Mouse (Mus musculus) layer of hippocampus, adult 8-10 months (tissue): ENCODE results near the gene Wsb1. TPM values are rescaled to one million over a fixed set of nuclear protein-coding genes. Genes with fewer than 3 reads are reported as not detected.
A peak's percentile ranks its signal among the peaks of the same experiment; 100 is the strongest.
"Not testable (repeated sequence)": the region's sequence is repeated elsewhere in the genome, so short reads cannot be mapped to it uniquely, and the experiment has no call there.

Experiments used
- DNase-seq, 2 experiments: peaks; one replicate each; pipeline ENCODE4 v3.0.0; 2022; ENCODE audit warnings: low spot score in 2 of 2
- total RNA-seq, 4 experiments: library from RNA; stranded (reverse); gene quantifications; 2 replicates each; pipeline ENCODE4 v1.2.4; 2022

The Wsb1 gene
- total RNA-seq, 4 experiments from 2014 or later, result 83.5 to 104 (median 100.0) TPM

- peak; percentile 33 to 41 for DNase-seq
Measured at GRCm38 (mm10) chr11:79267171-79267570, 12.7 kb upstream of the Wsb1 start.

GRCm38 (mm10) chr11:79264376-79264775 lies 9.9 kb upstream of the Wsb1 start:
- no peak for DNase-seq

GRCm38 (mm10) chr11:79260126-79260525 lies 5.7 kb upstream of the Wsb1 start:
- not testable (repeated sequence) for DNase-seq

DNA sequence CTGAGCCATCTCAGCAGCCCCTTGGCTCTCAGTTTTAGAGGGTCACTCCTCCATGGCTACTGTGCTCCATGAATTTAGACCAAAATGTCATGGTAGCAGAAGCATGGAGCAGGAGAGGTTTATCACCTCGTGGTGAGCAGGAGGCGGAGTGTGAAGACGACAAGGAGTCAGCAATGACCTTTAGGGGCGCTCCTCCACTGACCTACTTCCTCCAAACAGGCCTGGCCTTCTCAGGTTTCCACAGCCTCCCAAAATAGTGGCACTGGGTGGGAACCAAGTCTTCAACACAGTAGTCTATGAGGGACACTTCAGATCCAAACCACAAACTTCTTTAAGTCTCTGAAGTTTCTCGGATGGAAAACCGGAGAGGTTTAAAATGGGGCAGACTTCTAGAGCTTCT lies 4.3 kb upstream of the Wsb1 start:
- no peak for DNase-seq

DNA sequence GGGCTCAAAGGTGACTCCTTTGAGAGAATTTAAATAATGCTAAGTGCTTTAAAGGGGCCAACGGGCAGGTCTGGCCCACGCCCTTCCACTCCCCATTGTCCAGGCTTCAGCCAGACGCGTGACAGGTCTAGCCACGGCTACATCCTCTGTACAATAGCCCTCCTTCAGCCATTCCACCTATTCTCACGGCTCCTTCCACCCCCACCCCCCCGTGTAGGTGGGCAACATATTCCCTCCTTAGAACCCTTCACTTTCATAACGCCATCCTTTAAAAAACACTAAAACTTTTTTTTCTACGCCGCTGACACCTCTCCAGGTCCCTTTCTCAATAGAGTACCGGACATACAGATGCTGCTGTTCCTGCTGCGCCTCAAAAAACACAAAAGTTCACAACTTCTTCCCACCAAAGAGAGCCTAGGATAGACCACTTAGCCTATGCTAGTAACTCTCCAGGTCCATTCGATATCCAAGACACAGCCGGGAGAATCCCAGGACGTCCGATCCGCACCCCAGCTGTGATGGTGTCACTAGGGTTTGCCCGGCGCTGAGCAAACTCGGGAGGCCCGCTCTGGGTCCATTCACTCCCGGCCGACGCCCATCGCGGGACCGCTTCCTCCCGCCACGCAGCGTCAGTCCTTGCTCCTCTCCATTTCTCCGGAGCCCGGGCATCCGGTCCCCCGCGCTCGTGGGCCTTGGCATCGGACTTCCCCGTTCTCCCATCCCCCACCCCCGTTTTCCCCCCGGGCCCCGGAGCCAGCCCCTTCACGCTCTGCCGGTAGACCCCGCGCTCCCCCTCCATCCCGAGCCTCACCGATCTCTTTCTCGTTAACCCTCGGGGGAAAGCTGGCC lies 705 bp downstream of the Wsb1 start:
- DNase-seq, result peak in 1 of 2 experiments; percentile 26

DNA sequence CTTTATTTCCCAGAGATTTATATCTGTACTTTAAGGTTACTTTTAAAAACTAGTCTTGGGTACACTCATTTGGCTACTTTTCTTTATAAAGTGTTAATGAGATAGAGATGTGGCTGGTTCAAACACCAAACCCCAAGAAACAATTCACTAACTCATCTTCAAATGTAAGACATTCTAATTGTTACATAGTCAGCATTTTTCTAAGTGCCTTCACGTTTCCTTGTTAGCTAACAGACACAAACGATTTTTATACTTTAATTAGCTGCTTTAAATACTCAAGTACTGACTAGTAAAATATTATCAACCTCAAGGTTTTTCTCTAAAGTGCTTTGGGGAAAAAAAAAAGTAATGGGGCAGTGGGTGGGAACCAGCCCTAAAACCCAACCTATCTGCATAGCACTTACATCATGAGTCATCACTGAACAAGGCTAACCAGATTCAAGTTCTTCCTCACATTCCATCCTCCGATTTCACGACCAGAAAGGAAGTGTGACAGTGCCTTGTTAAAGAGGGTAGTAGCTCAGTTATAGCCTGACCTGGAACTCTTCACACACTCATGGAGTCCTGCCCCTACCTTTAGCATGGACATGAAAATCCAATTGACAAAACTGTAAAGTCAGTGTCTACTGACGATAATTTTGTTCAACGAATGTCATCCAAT lies 1.5 kb downstream of the Wsb1 start:
- no peak for DNase-seq

DNA sequence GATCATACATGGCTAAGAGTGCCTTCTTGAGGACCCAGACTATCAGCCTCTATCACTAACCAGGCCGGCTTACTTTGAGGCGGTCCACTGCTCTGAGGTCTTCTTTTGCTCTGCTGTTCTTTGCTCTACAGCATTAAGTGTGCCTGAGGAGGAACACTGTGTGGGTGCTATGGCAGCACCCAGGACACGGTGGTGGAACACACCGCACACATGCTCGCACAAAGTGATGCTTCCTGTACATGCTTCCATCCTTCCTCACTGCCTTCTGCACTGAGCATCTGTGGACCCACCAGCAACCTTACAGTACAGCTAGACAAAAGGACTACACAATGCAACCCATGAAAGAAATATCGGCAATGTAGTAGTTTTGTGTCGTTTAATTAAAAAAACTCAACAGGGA lies 15.4 kb downstream of the Wsb1 start:
- DNase-seq, result no peak

- no peak for DNase-seq
Measured at GRCm38 (mm10) chr11:79238398-79238752, 16.1 kb downstream of the Wsb1 start.

GRCm38 (mm10) chr11:79237644-79238397 lies 16.6 kb downstream of the Wsb1 start:
- no peak for DNase-seq

DNA sequence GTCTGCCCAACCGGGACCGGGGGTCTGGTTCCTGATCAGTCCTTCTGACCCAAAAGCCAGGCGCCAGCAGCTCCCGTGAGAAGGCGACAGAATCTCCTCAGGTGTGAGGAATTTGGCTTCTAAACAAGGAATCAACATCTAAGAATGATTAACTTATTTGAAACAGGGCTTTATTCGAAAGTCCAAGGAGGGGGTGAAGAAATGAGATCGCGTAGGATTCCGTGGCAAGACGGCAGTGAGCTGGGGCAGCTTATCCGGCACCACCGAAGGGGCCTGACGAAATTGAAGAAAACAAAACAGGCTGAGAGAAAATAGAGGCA lies 24.3 kb downstream of the Wsb1 start:
- DNase-seq, result no peak

GRCm38 (mm10) chr11:79229561-79230250 lies 24.8 kb downstream of the Wsb1 start:
- no peak for DNase-seq

- DNase-seq, result no peak
Measured at GRCm38 (mm10) chr11:79229057-79229504, 25.4 kb downstream of the Wsb1 start.

DNA sequence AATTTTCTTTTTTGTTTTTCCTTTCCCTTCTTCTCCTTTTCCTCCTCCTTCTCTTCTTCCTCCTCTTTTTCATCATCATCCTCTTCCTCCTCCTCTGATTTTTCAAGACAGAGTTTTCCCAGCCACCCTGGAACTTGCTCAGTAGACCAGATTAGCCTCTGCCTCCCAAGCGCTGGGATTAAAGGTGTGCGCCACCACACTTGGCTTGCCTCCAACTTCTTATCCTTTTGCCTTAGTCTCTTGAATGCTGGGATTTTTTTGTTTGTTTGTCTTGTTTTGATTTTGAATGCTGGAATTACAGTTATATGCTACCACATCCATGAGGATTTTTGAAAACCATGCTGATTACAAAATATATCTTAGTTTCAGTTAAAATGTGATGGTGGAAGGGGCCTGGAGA lies 26.4 kb downstream of the Wsb1 start:
- DNase-seq, result no peak

- no peak for DNase-seq
Measured at GRCm38 (mm10) chr11:79225371-79226155, 28.9 kb downstream of the Wsb1 start.

DNA sequence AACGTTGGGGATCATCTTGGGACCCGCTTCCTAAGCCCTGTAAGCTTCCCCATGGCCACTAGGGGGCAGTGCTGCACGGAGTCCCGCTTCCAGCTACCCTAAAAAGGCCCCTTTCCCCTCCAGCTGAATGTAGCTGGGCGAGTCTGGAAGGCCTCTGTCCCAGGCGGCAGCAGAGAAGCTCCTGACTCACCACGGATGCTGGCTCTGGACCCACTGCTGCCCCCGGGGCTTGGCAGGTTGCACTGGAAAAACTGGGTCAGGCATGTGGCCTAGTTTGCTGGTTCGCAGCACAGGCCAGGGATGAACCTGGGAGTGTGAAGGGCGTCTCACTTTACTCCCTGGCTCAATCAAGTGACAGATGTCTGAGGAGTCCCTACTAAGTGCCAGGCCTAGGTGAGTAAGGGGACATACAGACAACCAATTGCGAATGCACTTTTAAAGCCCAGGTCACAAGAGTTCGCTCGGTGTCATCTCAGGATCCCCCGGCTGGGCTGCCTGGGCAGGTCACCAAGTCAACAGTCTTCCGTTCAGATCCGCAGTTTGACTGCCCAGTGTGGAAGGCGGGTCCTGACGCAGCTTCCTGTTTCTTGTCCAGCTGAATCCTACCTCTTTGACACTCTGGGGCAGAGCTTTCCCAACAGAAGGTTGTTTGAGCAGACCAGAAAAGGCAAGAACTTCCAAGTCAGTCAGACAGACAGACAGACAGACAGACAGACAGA lies 29.8 kb downstream of the Wsb1 start:
- DNase-seq, result peak; percentile 74

- DNase-seq, result no peak
Measured at GRCm38 (mm10) chr11:79223420-79223819, 31.1 kb downstream of the Wsb1 start.

- no peak for DNase-seq
Measured at GRCm38 (mm10) chr11:79222661-79223060, 31.8 kb downstream of the Wsb1 start.

GRCm38 (mm10) chr11:79221641-79222040 lies 32.8 kb downstream of the Wsb1 start:
- DNase-seq, result no peak

GRCm38 (mm10) chr11:79218936-79219626 lies 35.4 kb downstream of the Wsb1 start:
- DNase-seq, result no peak

DNA sequence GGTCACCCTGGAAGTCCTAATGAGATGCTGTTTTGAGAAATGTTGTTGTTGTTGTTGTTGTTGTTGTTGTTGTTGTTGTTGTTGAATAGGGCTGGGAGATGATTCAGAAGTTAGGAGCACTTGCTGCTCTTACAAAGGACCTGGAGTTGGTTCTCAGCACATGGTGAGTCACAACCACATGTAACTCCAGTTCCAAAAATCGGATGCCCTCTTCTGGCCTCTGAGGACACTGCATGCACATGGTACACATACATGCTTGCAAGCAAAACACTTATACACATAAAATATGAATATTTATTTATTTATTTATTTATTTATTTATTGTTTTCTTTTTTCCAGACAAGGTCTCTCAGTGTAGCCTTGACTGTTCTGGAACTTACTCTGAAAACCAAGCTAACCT lies 36.4 kb downstream of the Wsb1 start:
- DNase-seq, result no peak
